Mouse (Mus musculus): ENCODE measurements around the gene Stx8. TPM values are rescaled to one million over a fixed set of nuclear protein-coding genes. Genes with fewer than 3 reads are reported as not detected.

Stx8 gene
- total and polyA plus RNA-seq, 3 experiments: 29.5 to 152 (median 30.9) TPM

GRCm38 (mm10) chr11:68022895-68023294 lies 56.9 kb downstream of the Stx8 start:
- DNase-seq (ENCODE audit: low read depth, low spot score): no peak
- no peak overlapping the region for H3K9ac ChIP-seq (ENCODE audit: control insufficient read depth, low read depth, low read length, poor library complexity, severe bottlenecking)
- H3K27ac ChIP-seq (ENCODE audit: control insufficient read depth, low read depth, low read length): no peak overlapping the region
- H3K79me2 ChIP-seq (ENCODE audit: control insufficient read depth, insufficient read depth, low read length, poor library complexity): no peaks in the 10 kb centered on the region
- 0 out of 4 replicates have a peak, but pooled peaks cover 0 to 3% of the 10 kb centered on the region in 2 experiments for H3K4me1 ChIP-seq (ENCODE audit: control insufficient read depth in 1 of 2, insufficient read depth in 2 of 2, low read length in 2 of 2)
- H3K4me3 ChIP-seq (ENCODE audit: control insufficient read depth in 1 of 2, insufficient read depth in 1 of 2, low read depth in 2 of 2, low read length in 2 of 2): no peak overlapping the region
- TF ChIP-seq ZMIZ1 (IDR thresholded peaks at IDR 0.05; ENCODE audit: low read depth, low read length) (no peak), GABPA (IDR thresholded peaks at IDR 0.05; ENCODE audit: low read depth, low read length) (no peak), POLR2AphosphoS2 (IDR thresholded peaks at IDR 0.05; ENCODE audit: low read length) (no peak), NRF1 (IDR thresholded peaks at IDR 0.05; ENCODE audit: insufficient read depth, low read depth, low read length, poor library complexity, severe bottlenecking) (no peak), USF1 (IDR thresholded peaks at IDR 0.05; ENCODE audit: low read depth, low read length) (no peak), SMC3 (IDR thresholded peaks at IDR 0.05; ENCODE audit: low read depth, low read length) (no peak), NELFE (IDR thresholded peaks at IDR 0.05; ENCODE audit: low read depth, low read length) (no peak), ELF1 (IDR thresholded peaks at IDR 0.05; ENCODE audit: low read depth, low read length) (no peak), RCOR1 (IDR thresholded peaks at IDR 0.05; ENCODE audit: low read depth, low read length) (no peak)
- H3K9me3 ChIP-seq (replicated peaks; ENCODE audit: insufficient read depth, low read length): no peaks in the 10 kb centered on the region
- H3K27me3 ChIP-seq (ENCODE audit: control insufficient read depth in 1 of 2, insufficient read depth in 2 of 2, low read length in 2 of 2): no peaks in the 10 kb centered on the region
- no peaks in the 10 kb centered on the region; a peak in 1 of 4 replicates for H3K36me3 ChIP-seq (ENCODE audit: control insufficient read depth in 1 of 2, insufficient read depth in 2 of 2, low read length in 2 of 2)

DNA sequence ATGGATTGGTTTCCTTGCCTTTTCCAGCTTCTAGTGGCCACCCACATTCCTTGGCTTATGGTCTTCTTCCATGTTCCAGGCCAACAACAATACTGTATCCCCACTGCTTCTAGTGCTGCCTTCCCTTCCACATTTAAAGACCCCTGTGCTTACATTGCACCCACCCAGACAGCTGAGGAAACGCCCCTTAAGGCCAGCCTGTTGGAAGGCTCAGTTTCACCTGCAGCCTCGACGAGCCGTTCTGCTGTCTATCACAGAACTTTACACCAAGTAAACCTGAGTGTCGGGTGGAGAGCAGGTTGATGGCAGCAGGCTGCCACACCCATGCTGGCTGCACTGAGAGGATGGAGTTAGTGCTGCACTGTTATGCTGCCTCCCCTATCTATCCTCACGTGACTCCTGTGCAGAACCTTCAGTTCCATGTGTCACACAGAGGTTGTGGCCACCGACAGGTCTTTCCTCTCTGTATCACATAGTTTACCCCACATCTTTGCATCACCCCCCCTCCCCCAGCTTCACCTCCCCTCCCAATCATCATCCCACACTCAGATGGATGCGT lies 57.9 kb downstream of the Stx8 start:
- Histone ChIP-seq H3K36me3 (ENCODE audit: control insufficient read depth in 1 of 2, insufficient read depth in 2 of 2, low read length in 2 of 2) (no peaks in the 10 kb centered on the region; a peak in 2 of 4 replicates), H3K27me3 (ENCODE audit: control insufficient read depth in 1 of 2, insufficient read depth in 2 of 2, low read length in 2 of 2) (no peaks in the 10 kb centered on the region), H3K27ac (ENCODE audit: control insufficient read depth, low read depth, low read length) (no peak overlapping the region), H3K79me2 (ENCODE audit: control insufficient read depth, insufficient read depth, low read length, poor library complexity) (no peaks in the 10 kb centered on the region), H3K9me3 (replicated peaks; ENCODE audit: insufficient read depth, low read length) (no peaks in the 10 kb centered on the region), H3K9ac (ENCODE audit: control insufficient read depth, low read depth, low read length, poor library complexity, severe bottlenecking) (no peak overlapping the region), H3K4me3 (ENCODE audit: control insufficient read depth in 1 of 2, insufficient read depth in 1 of 2, low read depth in 2 of 2, low read length in 2 of 2) (no peak overlapping the region), H3K4me1 (ENCODE audit: control insufficient read depth in 1 of 2, insufficient read depth in 2 of 2, low read length in 2 of 2) (0 out of 4 replicates have a peak, but pooled peaks cover 0 to 3% of the 10 kb centered on the region in 2 experiments)
- DNase-seq (ENCODE audit: low read depth, low spot score): no peak
- TF ChIP-seq JUND (IDR thresholded peaks at IDR 0.05; ENCODE audit: low read depth, low read length) (no peak), USF1 (IDR thresholded peaks at IDR 0.05; ENCODE audit: low read depth, low read length) (peak; percentile 32; the same call in 1 of the 2 replicates)

- Histone ChIP-seq H3K27ac (ENCODE audit: control insufficient read depth, low read depth, low read length) (no peak overlapping the region), H3K9me3 (replicated peaks; ENCODE audit: insufficient read depth, low read length) (no peaks in the 10 kb centered on the region), H3K27me3 (ENCODE audit: control insufficient read depth in 1 of 2, insufficient read depth in 2 of 2, low read length in 2 of 2) (no peaks in the 10 kb centered on the region), H3K4me1 (ENCODE audit: control insufficient read depth in 1 of 2, insufficient read depth in 2 of 2, low read length in 2 of 2) (no peaks in the 10 kb centered on the region), H3K9ac (ENCODE audit: control insufficient read depth, low read depth, low read length, poor library complexity, severe bottlenecking) (no peak overlapping the region), H3K79me2 (ENCODE audit: control insufficient read depth, insufficient read depth, low read length, poor library complexity) (no peaks in the 10 kb centered on the region), H3K4me3 (ENCODE audit: control insufficient read depth in 1 of 2, insufficient read depth in 1 of 2, low read depth in 2 of 2, low read length in 2 of 2) (no peak overlapping the region), H3K36me3 (ENCODE audit: control insufficient read depth in 1 of 2, insufficient read depth in 2 of 2, low read length in 2 of 2) (no peaks in the 10 kb centered on the region; a peak in 2 of 4 replicates)
- DNase-seq (ENCODE audit: low read depth, low spot score): no peak
- TF ChIP-seq CHD2 (IDR thresholded peaks at IDR 0.05; ENCODE audit: low read length) (no peak), CTCF (IDR thresholded peaks at IDR 0.05 in 2 of 3, conservative IDR thresholded peaks at IDR 0.05 in 1 of 3; ENCODE audit: control insufficient read depth in 1 of 3, insufficient read depth in 1 of 3, low read depth in 2 of 3, low read length in 3 of 3, poor library complexity in 1 of 3, severe bottlenecking in 1 of 3) (peak in 1 of 3 experiments; percentile 4; a peak in 1 of 6 replicates)
Observed at GRCm38 (mm10) chr11:68026590-68026989, 60.6 kb downstream of the Stx8 start.
